In genomic region chr3:64081247-64081646, GRCm38 (mm10) we compare ENCODE assay signal across 28 mouse cellular contexts. TPM values are rescaled to one million over a fixed set of nuclear protein-coding genes. Genes with fewer than 3 reads are reported as not detected.
DNase-seq lines count a peak whose midpoint lies in the region; ATAC-seq and TF ChIP-seq lines count a peak whose summit lies in the region.
"Had no signal": no experiment of that assay in that cellular context is flagged by ENCODE, and none has a peak within 500 bp of the region (broad histone marks: within the 10 kb centered on the region; RNA-seq: fewer than 3 reads in every experiment).

TSS of gene Vmn2r1 (plus strand) at chr3:64081547.

- H3K27ac ChIP-seq in forebrain, embryonic 14.5 days (ENCODE audit: low read depth, low read length) = no peak within 1 kb of the TSS
- H3K27ac ChIP-seq in forebrain, embryonic 11.5 days (ENCODE audit: low read depth, low read length) = no peak within 1 kb of the TSS
- H3K27ac ChIP-seq in midbrain, postnatal 0 days (ENCODE audit: low read depth, low read length) = no peak within 1 kb of the TSS
- H3K27ac ChIP-seq in midbrain, embryonic 10.5 days (replicated peaks) = no peak within 1 kb of the TSS
- H3K27ac ChIP-seq: embryonic facial prominence, embryonic 12.5 days; embryonic facial prominence, embryonic 15.5 days; forebrain, embryonic 10.5 days; forebrain, embryonic 13.5 days had no signal

- H3K27me3 ChIP-seq in forebrain, embryonic 14.5 days (replicated peaks; ENCODE audit: control insufficient read depth, insufficient read depth, low read length) = no peaks in the 10 kb centered on the region
- no peaks in the 10 kb centered on the region for H3K27me3 ChIP-seq in forebrain, embryonic 11.5 days (ENCODE audit: control insufficient read depth, insufficient read depth, low read length)
- no peaks in the 10 kb centered on the region for H3K27me3 ChIP-seq in midbrain, postnatal 0 days (ENCODE audit: insufficient read depth, low read length)
- no peaks in the 10 kb centered on the region for H3K27me3 ChIP-seq in midbrain, embryonic 10.5 days (ENCODE audit: low read depth, poor library complexity, severe bottlenecking)
- H3K27me3 ChIP-seq: CH12.LX; embryonic facial prominence, embryonic 12.5 days; embryonic facial prominence, embryonic 15.5 days; forebrain, embryonic 13.5 days had no signal

- no peak for ATAC-seq in forebrain, embryonic 14.5 days
- no peak for ATAC-seq in forebrain, embryonic 11.5 days (replicated peaks; ENCODE audit: low FRiP score)
- no peak for ATAC-seq in midbrain, postnatal 0 days (ENCODE audit: low FRiP score)
- ATAC-seq: activated CD4-positive, CD25-positive, alpha-beta regulatory T cell, adult 4 months; CD4-positive, CD25-positive, alpha-beta regulatory T cell, adult 4 months; forebrain, embryonic 13.5 days; forebrain, embryonic 16.5 days; Patski had no signal

- no peak within 1 kb of the TSS for H3K9ac ChIP-seq in forebrain, embryonic 14.5 days (ENCODE audit: low read length)
- H3K9ac ChIP-seq in forebrain, embryonic 11.5 days (ENCODE audit: low read length) = no peak within 1 kb of the TSS
- no peak within 1 kb of the TSS for H3K9ac ChIP-seq in midbrain, postnatal 0 days (replicated peaks; ENCODE audit: low read length, poor library complexity, severe bottlenecking)
- H3K9ac ChIP-seq: embryonic facial prominence, embryonic 12.5 days; embryonic facial prominence, embryonic 15.5 days; forebrain, embryonic 13.5 days had no signal

- no peaks in the 10 kb centered on the region for H3K9me3 ChIP-seq in forebrain, embryonic 14.5 days (replicated peaks; ENCODE audit: control insufficient read depth, low read length)
- H3K9me3 ChIP-seq in forebrain, embryonic 11.5 days (ENCODE audit: control insufficient read depth, low read length) = no peaks in the 10 kb centered on the region
- no peaks in the 10 kb centered on the region for H3K9me3 ChIP-seq in midbrain, postnatal 0 days (ENCODE audit: low read length)
- H3K9me3 ChIP-seq in midbrain, embryonic 10.5 days (replicated peaks) = no peaks in the 10 kb centered on the region
- H3K9me3 ChIP-seq: embryonic facial prominence, embryonic 12.5 days; embryonic facial prominence, embryonic 15.5 days; forebrain, embryonic 10.5 days; forebrain, embryonic 13.5 days; G1E had no signal

- no peaks in the 10 kb centered on the region for H3K36me3 ChIP-seq in forebrain, embryonic 14.5 days (ENCODE audit: control insufficient read depth, insufficient read depth, low read length)
- no peaks in the 10 kb centered on the region for H3K36me3 ChIP-seq in forebrain, embryonic 11.5 days (ENCODE audit: control insufficient read depth, insufficient read depth, low read length)
- no peaks in the 10 kb centered on the region for H3K36me3 ChIP-seq in midbrain, postnatal 0 days (ENCODE audit: insufficient read depth, low read length)
- H3K36me3 ChIP-seq in midbrain, embryonic 10.5 days = no peaks in the 10 kb centered on the region
- H3K36me3 ChIP-seq: embryonic facial prominence, embryonic 12.5 days; embryonic facial prominence, embryonic 15.5 days; forebrain, embryonic 10.5 days; G1E had no signal

- H3K4me2 ChIP-seq in forebrain, embryonic 14.5 days (ENCODE audit: low read length) = no peak within 1 kb of the TSS
- no peak within 1 kb of the TSS for H3K4me2 ChIP-seq in forebrain, embryonic 11.5 days (ENCODE audit: low read depth, low read length, severe bottlenecking)
- no peak within 1 kb of the TSS for H3K4me2 ChIP-seq in midbrain, postnatal 0 days (ENCODE audit: low read depth, low read length, poor library complexity, severe bottlenecking)
- H3K4me2 ChIP-seq: embryonic facial prominence, embryonic 12.5 days; embryonic facial prominence, embryonic 15.5 days; forebrain, embryonic 13.5 days had no signal

- DNase-seq in adrenal gland, postnatal 14 days = peak; percentile 5
- DNase-seq in adrenal gland, adult 2 months = no peak
- DNase-seq in forebrain, embryonic 14.5 days (ENCODE audit: low spot score) = peak; percentile 4
- no peak for DNase-seq in forebrain, embryonic 11.5 days (ENCODE audit: low spot score)
- DNase-seq in midbrain, postnatal 0 days (ENCODE audit: low spot score) = peak; percentile 5
- no peak for DNase-seq in midbrain, embryonic 10.5 days (ENCODE audit: low spot score)
- DNase-seq: adrenal gland, postnatal 10 days; adrenal gland, postnatal 36 days; B cell, adult 2 months; cerebellum, adult 11 months; cerebellum, adult 18-20 months; cerebellum, adult 8-10 months; cerebellum, adult 9-11 months; cerebellum, postnatal 14 days; cerebellum, postnatal 36 days; embryo, embryonic 11 days had no signal

- no peak within 1 kb of the TSS for H3K4me3 ChIP-seq in forebrain, embryonic 14.5 days (ENCODE audit: low read depth, low read length)
- no peak within 1 kb of the TSS for H3K4me3 ChIP-seq in forebrain, embryonic 11.5 days (ENCODE audit: low read depth, low read length)
- no peak within 1 kb of the TSS for H3K4me3 ChIP-seq in midbrain, postnatal 0 days (ENCODE audit: low read depth, low read length)
- H3K4me3 ChIP-seq in midbrain, embryonic 10.5 days = no peak within 1 kb of the TSS
- H3K4me3 ChIP-seq: embryonic facial prominence, embryonic 12.5 days; embryonic facial prominence, embryonic 15.5 days; erythroblast, embryonic 14.5 days; forebrain, embryonic 10.5 days; forebrain, embryonic 13.5 days had no signal

- TF ChIP-seq CTCF in midbrain, postnatal 0 days (IDR thresholded peaks at IDR 0.05) = no peak

- no peaks in the 10 kb centered on the region for H3K4me1 ChIP-seq in forebrain, embryonic 14.5 days (ENCODE audit: control insufficient read depth, insufficient read depth, low read length)
- no peaks in the 10 kb centered on the region for H3K4me1 ChIP-seq in forebrain, embryonic 11.5 days (replicated peaks; ENCODE audit: control insufficient read depth, insufficient read depth, low read length)
- H3K4me1 ChIP-seq in midbrain, postnatal 0 days (ENCODE audit: insufficient read depth, low read length) = no peaks in the 10 kb centered on the region
- H3K4me1 ChIP-seq in midbrain, embryonic 10.5 days = no peaks in the 10 kb centered on the region
- H3K4me1 ChIP-seq: embryonic facial prominence, embryonic 12.5 days; embryonic facial prominence, embryonic 15.5 days; forebrain, embryonic 10.5 days; forebrain, embryonic 13.5 days had no signal

- 87% methylated on average over 4 of the region's 4 CpGs for WGBS in forebrain, embryonic 14.5 days
- 84% methylated on average over 4 of the region's 4 CpGs for WGBS in forebrain, embryonic 11.5 days
- 75% methylated on average over 4 of the region's 4 CpGs for WGBS in midbrain, postnatal 0 days
- WGBS in midbrain, embryonic 10.5 days = 87% methylated on average over 4 of the region's 4 CpGs

RNA-seq across cellular contexts. Expression of gene Vmn2r1, which starts in this region (rescaled TPM):
- total RNA-seq in adrenal gland, postnatal 14 days (2021) = 0.11 and 0.19 TPM in 2 replicates
- total RNA-seq in adrenal gland, adult 2 months (2021) = under 1 TPM; 0.09 to 0.21 TPM
- polyA plus RNA-seq in adrenal gland, adult 2 months (2012; rRNA removed) = 0.06 TPM in 2 replicates
- polyA plus RNA-seq in forebrain, embryonic 14.5 days (2014; fragmentation: Nextera tagmentation; extraction: Ambion mirVana) = 0.13 and 0.32 TPM in 2 replicates
- polyA plus RNA-seq in forebrain, embryonic 11.5 days (2014; fragmentation: Nextera tagmentation; extraction: Ambion mirVana) = not detected in 2 replicates
- total RNA-seq in midbrain, postnatal 0 days (2014; rRNA removed) = 0.49 and 0.85 TPM in 2 replicates
- polyA plus RNA-seq in midbrain, postnatal 0 days (2015; fragmentation: Nextera tagmentation; extraction: Ambion mirVana) = 0.09 and 0.14 TPM in 2 replicates
- polyA plus RNA-seq in midbrain, embryonic 10.5 days (2016; fragmentation: Nextera tagmentation; extraction: Ambion mirVana) = 0.04 and 0.06 TPM in 2 replicates
- total RNA-seq: common myeloid progenitor, adult 5-6 weeks had no signal
- polyA plus RNA-seq: activated CD4-positive, CD25-positive, alpha-beta regulatory T cell, adult 4 months; CD4-positive, CD25-positive, alpha-beta regulatory T cell, adult 4 months; erythroblast, embryonic 14.5 days; G1E had no signal

Comparison
In these comparisons a context has a peak if more than half of its experiments do, and no peak if none do; other contexts are left out.
1. Peak in DNase-seq in adrenal gland, postnatal 14 days; RNA of the gene not detected or under 1 TPM.
2. Peak in DNase-seq in forebrain, embryonic 14.5 days; RNA of the gene not detected or under 1 TPM.
3. Peak in DNase-seq in midbrain, postnatal 0 days; RNA of the gene not detected or under 1 TPM.